Mouse (Mus musculus) ES-E14 (cell line): ENCODE measurements at regions not wholly inside any gene's neighbourhood (a gene's known extent, or its start where the extent isn't known, plus 50 kb on each side); places are given as distances from the start of the nearest gene placed in this dataset.

Source experiments
- CHD2 ChIP-seq: IDR thresholded peaks from 2 replicates; pipeline ENCODE4 v1.6.1; 2014; ENCODE audit warnings: mild to moderate bottlenecking, low read depth, low read length, inconsistent platforms
- HCFC1 ChIP-seq: IDR thresholded peaks from 2 replicates; pipeline ENCODE4 v1.6.1; 2012; ENCODE audit warnings: low read length, inconsistent platforms, borderline replicate concordance; ENCODE audit not compliant: insufficient read depth
- MAFK ChIP-seq: IDR thresholded peaks from 2 replicates; pipeline ENCODE4 v1.6.1; 2014; ENCODE audit warnings: mild to moderate bottlenecking, low read depth, low read length, inconsistent platforms; ENCODE audit not compliant: insufficient read depth
- ZC3H11A ChIP-seq: IDR thresholded peaks from 2 replicates; pipeline ENCODE4 v1.6.1; 2012; ENCODE audit warnings: low read depth, mild to moderate bottlenecking, inconsistent platforms, low read length, borderline replicate concordance
- ZNF384 ChIP-seq: IDR thresholded peaks from 2 replicates; pipeline ENCODE4 v1.6.1; 2012; ENCODE audit warnings: low read depth, low read length, inconsistent platforms

- TF ChIP-seq MAFK, result no peak
- TF ChIP-seq ZNF384, result no peak
- TF ChIP-seq ZC3H11A, result no peak
- no peak for TF ChIP-seq CHD2
- TF ChIP-seq HCFC1, result no peak
Measured at GRCm38 (mm10) chr9:33850024-33850423, 635.7 kb upstream of the Kirrel3 start.
